In genomic region chr12:86807795-86808128, GRCm38 (mm10) we compare ENCODE assay signal across 8 mouse cellular contexts.
DNase-seq lines count a peak whose midpoint lies in the region; ATAC-seq lines count a peak whose summit lies in the region.

No protein-coding gene starts in this region.

- H3K4me3 ChIP-seq in kidney, embryonic 16.5 days (ENCODE audit: low read length) = no peak overlapping the region
- no peak overlapping the region for H3K4me3 ChIP-seq in embryonic facial prominence, embryonic 13.5 days
- H3K4me3 ChIP-seq in hindbrain, embryonic 15.5 days = no peak overlapping the region
- H3K4me3 ChIP-seq in neural tube, embryonic 12.5 days = no peak overlapping the region

- WGBS in kidney, embryonic 16.5 days = 32% methylated on average over 4 of the region's 4 CpGs
- 43% methylated on average over 4 of the region's 4 CpGs for WGBS in embryonic facial prominence, embryonic 13.5 days
- 24% methylated on average over 4 of the region's 4 CpGs for WGBS in hindbrain, embryonic 15.5 days
- 32% methylated on average over 4 of the region's 4 CpGs for WGBS in neural tube, embryonic 12.5 days

- H3K9me3 ChIP-seq in kidney, embryonic 16.5 days (ENCODE audit: low read length) = no peaks in the 10 kb centered on the region
- H3K9me3 ChIP-seq in embryonic facial prominence, embryonic 13.5 days = no peaks in the 10 kb centered on the region
- no peaks in the 10 kb centered on the region for H3K9me3 ChIP-seq in hindbrain, embryonic 15.5 days
- no peaks in the 10 kb centered on the region for H3K9me3 ChIP-seq in neural tube, embryonic 12.5 days

- DNase-seq in kidney, postnatal 36 days = no peak
- DNase-seq in adrenal gland, postnatal 36 days = no peak
- no peak for DNase-seq in right cerebral cortex, postnatal 36 days (ENCODE audit: low spot score in 2 of 2)
- DNase-seq in right cerebral cortex, postnatal 25 days = no peak

- peak overlapping the region; percentile 65; the same call in 1 of the 2 replicates for H3K27ac ChIP-seq in kidney, embryonic 16.5 days (ENCODE audit: low read length)
- H3K27ac ChIP-seq in embryonic facial prominence, embryonic 13.5 days = peak overlapping the region; percentile 82
- peak overlapping the region; percentile 97 for H3K27ac ChIP-seq in hindbrain, embryonic 15.5 days (replicated peaks)
- peak overlapping the region; percentile 89 for H3K27ac ChIP-seq in neural tube, embryonic 12.5 days

- H3K27me3 ChIP-seq in kidney, embryonic 16.5 days (ENCODE audit: insufficient read depth, low read length) = no peaks in the 10 kb centered on the region
- H3K27me3 ChIP-seq in embryonic facial prominence, embryonic 13.5 days = no peaks in the 10 kb centered on the region
- H3K27me3 ChIP-seq in hindbrain, embryonic 15.5 days = no peaks in the 10 kb centered on the region
- H3K27me3 ChIP-seq in neural tube, embryonic 12.5 days (replicated peaks) = no peaks in the 10 kb centered on the region

- no peak overlapping the region for H3K9ac ChIP-seq in kidney, embryonic 16.5 days (replicated peaks; ENCODE audit: low read length)
- 0 out of 2 replicates have a peak overlapping the region, but pooled peaks have one; percentile 16 for H3K9ac ChIP-seq in embryonic facial prominence, embryonic 13.5 days
- H3K9ac ChIP-seq in hindbrain, embryonic 15.5 days = 0 out of 2 replicates have a peak overlapping the region, but pooled peaks have one; percentile 20
- 0 out of 2 replicates have a peak overlapping the region, but pooled peaks have one; percentile 26 for H3K9ac ChIP-seq in neural tube, embryonic 12.5 days

- H3K36me3 ChIP-seq in kidney, embryonic 16.5 days (ENCODE audit: insufficient read depth, low read length) = no peaks in the 10 kb centered on the region
- H3K36me3 ChIP-seq in embryonic facial prominence, embryonic 13.5 days = no peaks in the 10 kb centered on the region
- H3K36me3 ChIP-seq in hindbrain, embryonic 15.5 days = no peaks in the 10 kb centered on the region
- H3K36me3 ChIP-seq in neural tube, embryonic 12.5 days = no peaks in the 10 kb centered on the region

- no peak for ATAC-seq in kidney, embryonic 16.5 days (ENCODE audit: low FRiP score, low TSS enrichment)
- ATAC-seq in embryonic facial prominence, embryonic 13.5 days (ENCODE audit: insufficient number of reproducible peaks, insufficient read depth, low FRiP score, low TSS enrichment, low read depth) = no peak
- ATAC-seq in hindbrain, embryonic 15.5 days (ENCODE audit: low FRiP score, low read depth) = 0 out of 2 replicates have a peak, but pooled peaks have one; percentile 2
- peak; percentile 6; the same call in 1 of the 2 replicates for ATAC-seq in neural tube, embryonic 12.5 days (ENCODE audit: low FRiP score, low read depth)

- H3K4me1 ChIP-seq in kidney, embryonic 16.5 days (ENCODE audit: insufficient read depth, low read length) = peaks cover 59% of the 10 kb centered on the region
- peaks cover 87% of the 10 kb centered on the region for H3K4me1 ChIP-seq in embryonic facial prominence, embryonic 13.5 days
- H3K4me1 ChIP-seq in hindbrain, embryonic 15.5 days (replicated peaks) = peaks cover 95% of the 10 kb centered on the region
- H3K4me1 ChIP-seq in neural tube, embryonic 12.5 days = peaks cover 72% of the 10 kb centered on the region

- H3K4me2 ChIP-seq in kidney, embryonic 16.5 days (replicated peaks; ENCODE audit: low read depth, low read length) = no peak overlapping the region
- 0 out of 2 replicates have a peak overlapping the region, but pooled peaks have one; percentile 27 for H3K4me2 ChIP-seq in embryonic facial prominence, embryonic 13.5 days
- peak overlapping the region; percentile 44 for H3K4me2 ChIP-seq in hindbrain, embryonic 15.5 days
- H3K4me2 ChIP-seq in neural tube, embryonic 12.5 days (replicated peaks) = peak overlapping the region; percentile 42; the same call in 1 of the 2 replicates

Comparison
In these comparisons a context has a peak if more than half of its experiments do, and no peak if none do; other contexts are left out.
1. ATAC-seq: peak in hindbrain, embryonic 15.5 days (single experiment) and neural tube, embryonic 12.5 days (single experiment); none in kidney, embryonic 16.5 days (single experiment) and embryonic facial prominence, embryonic 13.5 days (single experiment).
2. Peak in every context shown above with its lines, with median percentiles within 50 percentile points of each other: H3K27ac ChIP-seq.